Mouse (Mus musculus): ENCODE data around the gene Brwd3. TPM values are rescaled to one million over a fixed set of nuclear protein-coding genes. Genes with fewer than 3 reads are reported as not detected.

Brwd3 gene
- total RNA-seq (2023): 22.5 TPM

GRCm38 (mm10) chrX:108834090-108834774, at the start of gene Brwd3:
TSS of gene Brwd3 (minus strand) at chrX:108834372.

Other genes with a start within 250 kb of the Brwd3 start
- gene Gm379, start 169.5 kb downstream of the Brwd3 start, total RNA-seq (2023): not detected
- gene Hmgn5, start 179.0 kb upstream of the Brwd3 start, total RNA-seq (2023): 10.3 TPM

Data from CD4-positive naive resting alpha-beta T cell, adult 57 days (primary cell).